Mouse (Mus musculus): ENCODE data around the gene Gm43064.

DNA sequence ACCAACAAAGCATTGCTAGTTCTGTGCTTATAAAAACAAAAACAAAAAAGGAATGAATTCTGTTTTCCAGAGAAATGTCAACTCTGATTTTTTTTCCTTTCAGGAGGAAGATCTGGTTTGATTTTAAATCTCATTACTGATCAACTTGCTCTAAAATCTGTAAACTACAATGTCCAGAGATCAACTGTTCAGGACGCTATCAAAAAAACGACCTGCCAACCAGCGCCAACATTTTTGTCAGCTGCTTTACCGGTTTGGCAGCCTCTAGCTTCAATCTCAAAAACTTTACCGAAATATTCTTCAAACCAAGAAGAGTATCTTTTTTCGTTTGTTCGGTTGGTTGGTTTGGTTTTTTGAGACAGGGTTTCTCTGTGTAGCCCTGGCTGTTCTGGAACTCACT is 20.3 kb upstream of the Gm43064 start:
- no peak for TF ChIP-seq POLR2A (IDR thresholded peaks at IDR 0.05; ENCODE audit: borderline replicate concordance, low read depth, low read length)
- no peak for TF ChIP-seq CTCF (IDR thresholded peaks at IDR 0.05; ENCODE audit: low read depth, low read length)

Data from bone marrow macrophage, adult 2 months (primary cell).